ENCODE assay signal across 9 mouse cellular contexts in genomic region chr4:134160071-134160470, GRCm38 (mm10). TPM values are rescaled to one million over a fixed set of nuclear protein-coding genes. Genes with fewer than 3 reads are reported as not detected.
A peak's percentile ranks its signal among the peaks of the same experiment; 100 is the strongest.
DNase-seq lines count a peak whose midpoint lies in the region; ATAC-seq and TF ChIP-seq lines count a peak whose summit lies in the region.
"Not testable (repeated sequence)": the region's sequence is repeated elsewhere in the genome, so short reads cannot be mapped to it uniquely, and the experiment has no call there.
"Had no signal": no experiment of that assay in that cellular context is flagged by ENCODE, and none has a peak within 500 bp of the region (broad histone marks: within the 10 kb centered on the region; RNA-seq: fewer than 3 reads in every experiment).

No protein-coding gene starts in this region.

- peak overlapping the region; percentile 43; the same call in 1 of the 2 replicates for H3K9ac ChIP-seq in forebrain, embryonic 15.5 days (replicated peaks)
- H3K9ac ChIP-seq in kidney, postnatal 0 days (ENCODE audit: low read depth, low read length): peak overlapping the region; percentile 50
- H3K9ac ChIP-seq in liver, embryonic 13.5 days: peak overlapping the region; percentile 74
- H3K9ac ChIP-seq in midbrain, postnatal 0 days (replicated peaks; ENCODE audit: low read length, poor library complexity, severe bottlenecking): not testable (repeated sequence)
- H3K9ac ChIP-seq in stomach, embryonic 14.5 days (replicated peaks; ENCODE audit: low read depth, low read length): peak overlapping the region; percentile 28; the same call in 1 of the 2 replicates

- H3K4me3 ChIP-seq in forebrain, embryonic 15.5 days: peak overlapping the region; percentile 54
- H3K4me3 ChIP-seq in kidney, postnatal 0 days (replicated peaks; ENCODE audit: low read depth, low read length): peak overlapping the region; percentile 44
- H3K4me3 ChIP-seq in liver, embryonic 13.5 days (replicated peaks): peak overlapping the region; percentile 70
- peak overlapping the region; percentile 37 for H3K4me3 ChIP-seq in midbrain, postnatal 0 days (ENCODE audit: low read depth, low read length)
- peak overlapping the region; percentile 43 for H3K4me3 ChIP-seq in stomach, embryonic 14.5 days (ENCODE audit: low read depth, low read length)

- not testable (repeated sequence) for H3K27ac ChIP-seq in forebrain, embryonic 15.5 days (replicated peaks); midbrain, postnatal 0 days (ENCODE audit: low read depth, low read length); stomach, embryonic 14.5 days (ENCODE audit: low read length)
- H3K27ac ChIP-seq in kidney, postnatal 0 days: peak overlapping the region; percentile 82
- H3K27ac ChIP-seq in liver, embryonic 13.5 days: peak overlapping the region; percentile 58

- H3K4me2 ChIP-seq in forebrain, embryonic 15.5 days (replicated peaks): peak overlapping the region; percentile 57
- H3K4me2 ChIP-seq in kidney, postnatal 0 days (ENCODE audit: low read length): peak overlapping the region; percentile 46
- H3K4me2 ChIP-seq in liver, embryonic 13.5 days: peak overlapping the region; percentile 57
- peak overlapping the region; percentile 42 for H3K4me2 ChIP-seq in midbrain, postnatal 0 days (ENCODE audit: low read depth, low read length, poor library complexity, severe bottlenecking)
- H3K4me2 ChIP-seq in stomach, embryonic 14.5 days (replicated peaks; ENCODE audit: low read depth, low read length): peak overlapping the region; percentile 29

- peak; percentile 33 for DNase-seq in cerebellum, adult 8-10 months
- peak; percentile 39 to 53 for DNase-seq in heart, postnatal 14 days
- DNase-seq in kidney, postnatal 0 days (ENCODE audit: low spot score): peak; percentile 57
- DNase-seq in liver, embryonic 13.5 days; midbrain, postnatal 0 days (ENCODE audit: low spot score): not testable (repeated sequence)

- not testable (repeated sequence) for TF ChIP-seq CTCF in kidney, postnatal 0 days (IDR thresholded peaks at IDR 0.05; ENCODE audit: low read depth); midbrain, postnatal 0 days (IDR thresholded peaks at IDR 0.05)

- not testable (repeated sequence) for H3K4me1 ChIP-seq in forebrain, embryonic 15.5 days; kidney, postnatal 0 days (replicated peaks; ENCODE audit: insufficient read depth, low read length); midbrain, postnatal 0 days (ENCODE audit: insufficient read depth, low read length); stomach, embryonic 14.5 days (ENCODE audit: control insufficient read depth, insufficient read depth, low read length)
- peaks cover 14% of the 10 kb centered on the region for H3K4me1 ChIP-seq in liver, embryonic 13.5 days (replicated peaks)

- H3K9me3 ChIP-seq in forebrain, embryonic 15.5 days; kidney, postnatal 0 days (replicated peaks; ENCODE audit: low read length); liver, embryonic 13.5 days (replicated peaks); midbrain, postnatal 0 days (ENCODE audit: low read length); stomach, embryonic 14.5 days (ENCODE audit: control insufficient read depth, low read depth, low read length): not testable (repeated sequence)

- not testable (repeated sequence) for ATAC-seq in forebrain, embryonic 15.5 days (replicated peaks); kidney, postnatal 0 days (replicated peaks; ENCODE audit: low FRiP score, low read depth); liver, embryonic 13.5 days (ENCODE audit: low read depth); midbrain, postnatal 0 days (ENCODE audit: low FRiP score); stomach, embryonic 14.5 days (ENCODE audit: insufficient number of reproducible peaks, insufficient read depth, low FRiP score, low read depth)

- 7% methylated on average over 30 of the region's 30 CpGs for WGBS in forebrain, embryonic 15.5 days
- 13% methylated on average over 28 of the region's 30 CpGs for WGBS in kidney, postnatal 0 days
- WGBS in liver, embryonic 13.5 days (ENCODE audit: insufficient replicate concordance): 4% methylated on average over 30 of the region's 30 CpGs
- 8% methylated on average over 30 of the region's 30 CpGs for WGBS in midbrain, postnatal 0 days
- WGBS in stomach, embryonic 14.5 days: 3% methylated on average over 30 of the region's 30 CpGs

- H3K36me3 ChIP-seq in forebrain, embryonic 15.5 days; kidney, postnatal 0 days (ENCODE audit: insufficient read depth, low read length); midbrain, postnatal 0 days (ENCODE audit: insufficient read depth, low read length); stomach, embryonic 14.5 days (ENCODE audit: control insufficient read depth, insufficient read depth, low read length): not testable (repeated sequence)
- peaks cover 13% of the 10 kb centered on the region for H3K36me3 ChIP-seq in liver, embryonic 13.5 days

- not testable (repeated sequence) for H3K27me3 ChIP-seq in forebrain, embryonic 15.5 days; kidney, postnatal 0 days (ENCODE audit: insufficient read depth, low read length); liver, embryonic 13.5 days; midbrain, postnatal 0 days (ENCODE audit: insufficient read depth, low read length); stomach, embryonic 14.5 days (ENCODE audit: control insufficient read depth, insufficient read depth, low read length)

- intact Hi-C loops in heart, postnatal 14 days (cut with DNase I): not testable (repeated sequence)

RNA-seq across cellular contexts. Expression of gene Cep85, which starts 26.8 kb away (rescaled TPM):
- polyA plus RNA-seq in forebrain, embryonic 15.5 days (2015; fragmentation: Nextera tagmentation; extraction: Ambion mirVana): 19.9 and 20.5 TPM in 2 replicates
- total RNA-seq in heart, postnatal 14 days (2021): 10 to 100 TPM; 31.5 to 33.7 TPM
- polyA plus RNA-seq in kidney, postnatal 0 days (2015; fragmentation: Nextera tagmentation; extraction: Ambion mirVana): 168 and 176 TPM in 2 replicates
- polyA plus RNA-seq in liver, embryonic 13.5 days (2015; fragmentation: Nextera tagmentation; extraction: Ambion mirVana): 27.8 and 35.1 TPM in 2 replicates
- 10.0 and 12.5 TPM in 2 replicates for total RNA-seq in midbrain, postnatal 0 days (2014; rRNA removed)
- 13.3 and 14.8 TPM in 2 replicates for polyA plus RNA-seq in midbrain, postnatal 0 days (2015; fragmentation: Nextera tagmentation; extraction: Ambion mirVana)
- 43.2 and 55.9 TPM in 2 replicates for polyA plus RNA-seq in stomach, embryonic 14.5 days (2014; fragmentation: Nextera tagmentation; extraction: Ambion mirVana)

RNA-seq across cellular contexts. Expression of gene Sh3bgrl3, which starts 31.5 kb away (rescaled TPM):
- polyA plus RNA-seq in forebrain, embryonic 15.5 days (2015; fragmentation: Nextera tagmentation; extraction: Ambion mirVana): 326 and 335 TPM in 2 replicates
- 10 to 100 TPM; 47.4 to 51.4 TPM for total RNA-seq in heart, postnatal 14 days (2021)
- 452 and 455 TPM in 2 replicates for polyA plus RNA-seq in kidney, postnatal 0 days (2015; fragmentation: Nextera tagmentation; extraction: Ambion mirVana)
- 158 and 171 TPM in 2 replicates for polyA plus RNA-seq in liver, embryonic 13.5 days (2015; fragmentation: Nextera tagmentation; extraction: Ambion mirVana)
- 162 and 224 TPM in 2 replicates for total RNA-seq in midbrain, postnatal 0 days (2014; rRNA removed)
- 565 and 583 TPM in 2 replicates for polyA plus RNA-seq in midbrain, postnatal 0 days (2015; fragmentation: Nextera tagmentation; extraction: Ambion mirVana)
- polyA plus RNA-seq in stomach, embryonic 14.5 days (2014; fragmentation: Nextera tagmentation; extraction: Ambion mirVana): 403 and 435 TPM in 2 replicates

RNA-seq across cellular contexts. Expression of gene Gm7534, which starts 42.7 kb away (rescaled TPM):
- not detected in 2 replicates for polyA plus RNA-seq in forebrain, embryonic 15.5 days (2015; fragmentation: Nextera tagmentation; extraction: Ambion mirVana)
- total RNA-seq in heart, postnatal 14 days (2021): not detected
- polyA plus RNA-seq in kidney, postnatal 0 days (2015; fragmentation: Nextera tagmentation; extraction: Ambion mirVana): 0.20 and 0.22 TPM in 2 replicates
- polyA plus RNA-seq in liver, embryonic 13.5 days (2015; fragmentation: Nextera tagmentation; extraction: Ambion mirVana): not detected in 2 replicates
- total RNA-seq in midbrain, postnatal 0 days (2014; rRNA removed): not detected in 2 replicates
- not detected in 2 replicates for polyA plus RNA-seq in midbrain, postnatal 0 days (2015; fragmentation: Nextera tagmentation; extraction: Ambion mirVana)
- not detected in 2 replicates for polyA plus RNA-seq in stomach, embryonic 14.5 days (2014; fragmentation: Nextera tagmentation; extraction: Ambion mirVana)
- total RNA-seq: granulocyte monocyte progenitor cell, adult 5-6 weeks had no signal
- polyA plus RNA-seq: myocyte had no signal

RNA-seq across cellular contexts. Expression of gene Ubxn11, which starts 57.7 kb away (rescaled TPM):
- polyA plus RNA-seq in forebrain, embryonic 15.5 days (2015; fragmentation: Nextera tagmentation; extraction: Ambion mirVana): 12.8 and 15.7 TPM in 2 replicates
- 1 to 10 TPM; 1.4 to 1.7 TPM for total RNA-seq in heart, postnatal 14 days (2021)
- polyA plus RNA-seq in kidney, postnatal 0 days (2015; fragmentation: Nextera tagmentation; extraction: Ambion mirVana): 7.6 and 7.8 TPM in 2 replicates
- 1.7 and 2.3 TPM in 2 replicates for polyA plus RNA-seq in liver, embryonic 13.5 days (2015; fragmentation: Nextera tagmentation; extraction: Ambion mirVana)
- 4.9 and 8.4 TPM in 2 replicates for total RNA-seq in midbrain, postnatal 0 days (2014; rRNA removed)
- polyA plus RNA-seq in midbrain, postnatal 0 days (2015; fragmentation: Nextera tagmentation; extraction: Ambion mirVana): 11.2 and 13.7 TPM in 2 replicates
- polyA plus RNA-seq in stomach, embryonic 14.5 days (2014; fragmentation: Nextera tagmentation; extraction: Ambion mirVana): 7.0 and 8.3 TPM in 2 replicates
